Mouse (Mus musculus) forebrain, embryonic 13.5 days (tissue): ENCODE data around the gene Gm36176. TPM values are rescaled to one million over a fixed set of nuclear protein-coding genes. Genes with fewer than 3 reads are reported as not detected.
A peak's percentile ranks its signal among the peaks of the same experiment; 100 is the strongest.

Source experiments
- ATAC-seq: fragments of 200-750 bp; cut with Nextera tagmentation; 2 replicates; pipeline ENCODE4 v1.8.0; 2017
- H3K27ac ChIP-seq: fragments of 300-500 bp; sonication (generic); 2 replicates; pipeline ENCODE4 v1.5.1; 2015; ENCODE audit warnings: inconsistent platforms, mild to moderate bottlenecking, moderate library complexity
- H3K27me3 ChIP-seq: fragments of 300-500 bp; sonication (generic); 2 replicates; pipeline ENCODE4 v1.6.1; 2015; ENCODE audit warnings: mild to moderate bottlenecking, inconsistent platforms
- H3K36me3 ChIP-seq: fragments of 300-500 bp; sonication (generic); 2 replicates; pipeline ENCODE4 v1.6.1; 2015; ENCODE audit warnings: mild to moderate bottlenecking, inconsistent platforms; ENCODE audit not compliant: poor library complexity, severe bottlenecking
- H3K4me1 ChIP-seq: fragments of 300-500 bp; sonication (generic); 2 replicates; pipeline ENCODE4 v1.6.1; 2015; ENCODE audit warnings: inconsistent platforms
- H3K4me2 ChIP-seq: fragments of 300-500 bp; sonication (generic); 2 replicates; pipeline ENCODE4 v1.6.1; 2015; ENCODE audit warnings: inconsistent platforms, mild to moderate bottlenecking, moderate library complexity
- H3K4me3 ChIP-seq: fragments of 300-500 bp; sonication (generic); 2 replicates; pipeline ENCODE4 v1.5.1; 2015; ENCODE audit warnings: mild to moderate bottlenecking, inconsistent platforms
- H3K9ac ChIP-seq: fragments of 300-500 bp; sonication (generic); 2 replicates; pipeline ENCODE4 v1.6.1; 2015; ENCODE audit warnings: mild to moderate bottlenecking, inconsistent platforms
- H3K9me3 ChIP-seq: fragments of 300-500 bp; sonication (generic); replicated peaks from 2 replicates; pipeline ENCODE4 v1.6.1; 2016; ENCODE audit warnings: inconsistent platforms
- WGBS: fragments of 180-500 bp; shearing (Covaris S2); methylation state at CpG from one replicate; pipeline ENCODE4 v1.1.7; 2015; 5-methylcytosine and 5-hydroxymethylcytosine counted together
- polyA plus RNA-seq: library from polyadenylated mRNA; unstranded; fragments of >200 nt; fragmentation: Nextera tagmentation; extraction: Ambion mirVana; gene quantifications from 2 replicates; pipeline ENCODE4 v1.2.1, GENCODE M21; 2015

Gm36176 gene
- polyA plus RNA-seq, 1 experiment from 2014 or later = not detected

DNA sequence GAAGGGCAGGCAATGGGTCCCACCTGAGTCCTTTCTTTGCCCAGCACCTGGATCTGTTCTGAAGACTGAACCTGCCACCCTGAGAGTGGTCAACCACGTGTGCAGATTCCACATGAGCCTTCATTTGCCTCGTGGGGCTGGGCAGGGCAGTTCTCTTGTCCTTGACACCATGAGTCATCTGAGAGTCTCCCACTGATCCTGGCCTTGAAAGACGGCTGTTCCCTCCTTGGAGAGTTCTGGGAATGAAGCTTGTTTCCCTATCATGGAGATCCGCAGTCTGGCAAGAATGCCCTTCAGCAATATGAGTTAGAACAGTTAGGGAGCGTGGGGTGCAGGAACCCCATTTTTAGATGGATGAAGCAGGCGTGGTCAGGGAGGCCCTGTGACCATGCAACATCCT is 7.6 kb upstream of the Gm36176 start:
- no peaks in the 10 kb centered on the region for H3K27me3 ChIP-seq
- H3K4me2 ChIP-seq = no peak overlapping the region
- no peak overlapping the region for H3K27ac ChIP-seq
- H3K4me3 ChIP-seq = no peak overlapping the region
- WGBS = 79% methylated on average over 6 of the region's 6 CpGs
- H3K9ac ChIP-seq = no peak overlapping the region
- ATAC-seq = no peak
- H3K9me3 ChIP-seq = peaks cover 11% of the 10 kb centered on the region
- H3K36me3 ChIP-seq = no peaks in the 10 kb centered on the region
- no peaks in the 10 kb centered on the region for H3K4me1 ChIP-seq

DNA sequence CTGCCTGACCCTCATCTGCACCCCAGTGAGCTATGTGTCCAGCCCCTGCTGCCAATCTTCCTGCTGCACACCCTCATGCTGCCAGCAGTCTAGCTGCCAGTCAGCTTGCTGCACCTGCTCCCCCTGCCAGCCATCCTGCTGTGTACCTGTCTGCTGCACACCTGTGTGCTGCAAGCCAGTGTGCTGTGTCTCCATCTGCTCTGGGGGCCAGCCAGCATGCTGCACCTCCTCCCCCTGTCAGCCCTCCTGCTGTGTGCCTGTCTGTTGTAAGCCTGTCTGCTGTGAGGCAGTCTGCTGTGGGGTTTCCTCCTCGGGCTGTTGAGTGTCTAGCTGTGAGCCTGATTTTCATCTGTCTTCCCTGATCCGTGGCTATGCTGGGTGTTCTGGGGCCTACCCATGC is 358 bp downstream of the Gm36176 start:
- Histone ChIP-seq H3K27me3 (no peaks in the 10 kb centered on the region), H3K4me1 (no peaks in the 10 kb centered on the region), H3K9ac (peak overlapping the region; percentile 26; the same call in 1 of the 2 replicates), H3K4me2 (no peak overlapping the region), H3K27ac (no peak overlapping the region), H3K36me3 (no peaks in the 10 kb centered on the region), H3K4me3 (no peak overlapping the region), H3K9me3 (peaks cover 16% of the 10 kb centered on the region)
- WGBS = 11% methylated on average over 2 of the region's 2 CpGs
- ATAC-seq = no peak

DNA sequence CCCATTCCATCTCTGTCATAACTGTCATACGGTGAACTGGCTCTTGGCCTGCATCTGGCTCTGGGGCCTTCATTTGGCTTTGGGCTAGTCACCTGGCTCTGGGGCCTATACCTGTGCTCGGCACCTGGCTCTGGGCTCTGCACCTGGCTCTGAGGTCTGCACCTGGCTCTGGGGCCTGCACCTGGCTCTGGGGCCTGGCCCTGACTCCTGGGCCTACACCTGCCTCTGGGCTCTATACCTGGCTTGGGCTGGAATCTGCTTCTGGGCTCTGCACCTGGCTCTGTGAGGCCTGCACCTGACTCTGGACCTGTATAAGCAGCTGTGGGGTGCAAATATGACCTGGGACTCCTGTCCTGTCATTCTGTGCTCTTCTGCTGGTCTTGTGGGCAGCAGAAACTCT is 935 bp downstream of the Gm36176 start:
- ATAC-seq = no peak
- H3K4me1 ChIP-seq = no peaks in the 10 kb centered on the region
- no peak overlapping the region for H3K4me3 ChIP-seq
- H3K36me3 ChIP-seq = no peaks in the 10 kb centered on the region
- H3K9ac ChIP-seq = no peak overlapping the region
- no peak overlapping the region for H3K4me2 ChIP-seq
- 86% methylated on average over 2 of the region's 2 CpGs for WGBS
- no peaks in the 10 kb centered on the region for H3K27me3 ChIP-seq
- H3K9me3 ChIP-seq = peaks cover 16% of the 10 kb centered on the region
- H3K27ac ChIP-seq = no peak overlapping the region

DNA sequence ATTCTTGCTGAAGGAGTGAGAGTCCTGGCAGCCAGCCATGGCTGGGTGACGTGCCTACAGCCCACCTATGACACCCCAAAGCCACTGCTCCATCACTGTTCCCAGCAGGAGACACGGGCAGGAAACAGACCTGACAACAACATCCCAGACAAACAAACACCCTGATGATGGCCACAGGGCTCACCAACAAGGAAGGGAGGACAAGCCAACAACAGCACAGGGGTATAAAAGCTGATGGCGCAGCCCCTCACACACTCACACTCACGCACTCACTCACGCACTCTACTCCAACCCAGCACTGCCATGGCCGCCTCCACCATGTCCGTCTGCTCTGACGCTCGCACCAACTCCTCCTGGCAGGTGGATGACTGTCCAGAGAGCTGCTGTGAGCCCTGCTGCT is 6.0 kb downstream of the Gm36176 start, which contains the start of gene Gm10318:
Gm10318 (plus strand) TSS at position 301 of the 400 bp plus-strand sequence.
- Histone ChIP-seq H3K9ac (no peak within 1 kb of the TSS), H3K27me3 (no peaks in the 10 kb centered on the region), H3K4me1 (0 out of 2 replicates have a peak, but pooled peaks cover 3% of the 10 kb centered on the region), H3K36me3 (no peaks in the 10 kb centered on the region), H3K9me3 (0 out of 2 replicates have a peak, but pooled peaks cover 3% of the 10 kb centered on the region), H3K4me2 (no peak within 1 kb of the TSS), H3K27ac (no peak within 1 kb of the TSS), H3K4me3 (no peak within 1 kb of the TSS)
- WGBS = 69% methylated on average over 9 of the region's 9 CpGs
- no peak for ATAC-seq

DNA sequence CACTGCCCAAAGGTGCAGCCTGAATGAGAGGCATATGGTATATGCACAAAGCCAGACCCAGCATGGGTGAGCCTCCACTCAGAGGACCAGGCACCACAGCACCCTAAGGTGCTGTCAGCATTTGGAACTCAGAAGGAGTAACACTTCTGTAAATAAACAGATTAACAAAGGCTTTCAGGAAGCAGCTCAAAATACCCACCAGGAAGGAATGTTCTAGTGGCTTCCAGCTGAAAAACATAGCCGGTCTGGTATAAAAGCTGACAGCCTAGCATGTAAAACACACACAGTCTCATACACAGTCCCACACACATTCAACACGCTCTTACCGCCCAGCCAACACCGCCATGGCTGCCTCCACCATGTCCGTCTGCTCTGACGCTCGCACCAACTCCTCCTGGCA is 15.1 kb downstream of the Gm36176 start, which contains the start of gene Gm3285:
Gm3285 (plus strand) TSS at position 301 of the 400 bp plus-strand sequence.
- Histone ChIP-seq H3K4me3 (no peak within 1 kb of the TSS), H3K27me3 (no peaks in the 10 kb centered on the region; the same call in 1 of the 2 replicates), H3K4me1 (0 out of 2 replicates have a peak, but pooled peaks cover 5% of the 10 kb centered on the region), H3K27ac (no peak within 1 kb of the TSS), H3K9me3 (no peaks in the 10 kb centered on the region), H3K36me3 (no peaks in the 10 kb centered on the region), H3K4me2 (no peak within 1 kb of the TSS), H3K9ac (no peak within 1 kb of the TSS)
- no peak for ATAC-seq
- WGBS = 45% methylated on average over 7 of the region's 7 CpGs

DNA sequence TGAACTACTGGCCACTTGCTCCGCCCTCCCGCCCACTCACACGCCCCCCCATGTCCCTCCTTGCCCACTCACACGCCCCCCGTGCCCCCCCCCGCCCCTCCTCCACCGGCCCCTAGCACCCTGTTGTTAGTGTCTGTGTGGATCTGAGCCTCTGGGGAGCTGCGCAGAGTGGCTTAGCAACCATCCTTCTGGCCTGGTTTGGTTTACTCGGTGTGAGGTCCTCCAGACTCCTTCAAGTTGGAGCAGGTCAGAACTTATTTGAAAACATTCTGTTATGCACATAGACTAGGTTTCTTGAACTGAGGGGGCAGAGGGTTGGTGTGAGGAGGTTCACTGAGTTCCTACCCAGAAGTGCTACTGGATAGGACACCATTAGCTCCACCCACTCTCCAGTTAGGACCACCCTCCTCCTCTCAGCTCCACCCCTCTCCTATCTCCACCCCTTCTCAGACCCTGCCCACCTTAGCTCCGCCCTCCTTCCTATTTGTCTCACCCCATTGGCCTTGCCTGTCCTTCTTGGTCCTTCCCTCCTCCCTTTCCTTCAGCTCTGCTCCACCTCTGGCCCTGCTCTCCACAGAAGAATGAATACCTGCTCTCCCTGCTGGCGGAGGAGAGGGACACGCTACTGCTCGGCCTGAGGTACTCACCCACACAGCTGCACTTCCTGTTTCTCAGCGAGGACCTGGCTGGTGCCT is 17.6 kb downstream of the Gm36176 start:
- H3K4me3 ChIP-seq = peak overlapping the region; percentile 17; the same call in 1 of the 2 replicates
- H3K4me2 ChIP-seq = peak overlapping the region; percentile 44
- WGBS = 38% methylated on average over 14 of the region's 14 CpGs
- H3K27ac ChIP-seq = no peak overlapping the region
- H3K27me3 ChIP-seq = no peaks in the 10 kb centered on the region; the same call in 1 of the 2 replicates
- H3K36me3 ChIP-seq = no peaks in the 10 kb centered on the region
- peak; percentile 53; the same call in 1 of the 2 replicates for ATAC-seq
- peak overlapping the region; percentile 27; the same call in 1 of the 2 replicates for H3K9ac ChIP-seq
- no peaks in the 10 kb centered on the region for H3K9me3 ChIP-seq
- 0 out of 2 replicates have a peak, but pooled peaks cover 5% of the 10 kb centered on the region for H3K4me1 ChIP-seq

DNA sequence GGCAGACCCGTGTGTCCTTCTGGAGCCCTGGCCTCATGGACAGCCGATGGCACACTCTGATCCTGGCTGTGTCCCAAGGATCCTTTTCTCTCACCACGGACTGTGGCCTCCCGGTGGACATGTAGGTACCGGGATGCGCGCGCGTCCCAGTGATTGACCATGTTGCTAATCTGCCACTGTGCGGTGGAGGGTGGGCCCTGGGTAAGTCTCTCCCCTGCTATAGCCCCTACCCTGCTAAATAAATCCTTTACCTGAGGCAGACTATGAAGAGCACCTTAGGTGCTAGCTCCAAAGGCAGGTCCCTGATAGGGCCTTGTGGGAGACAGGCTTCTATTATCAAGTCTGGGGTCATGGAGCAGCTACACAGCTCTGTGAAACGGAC is 18.1 kb downstream of the Gm36176 start:
- peak overlapping the region; percentile 17; the same call in 1 of the 2 replicates for H3K4me3 ChIP-seq
- peak overlapping the region; percentile 44 for H3K4me2 ChIP-seq
- H3K27ac ChIP-seq = no peak overlapping the region
- ATAC-seq = no peak
- no peaks in the 10 kb centered on the region for H3K9me3 ChIP-seq
- H3K27me3 ChIP-seq = no peaks in the 10 kb centered on the region; the same call in 1 of the 2 replicates
- 0 out of 2 replicates have a peak, but pooled peaks cover 5% of the 10 kb centered on the region for H3K4me1 ChIP-seq
- no peaks in the 10 kb centered on the region for H3K36me3 ChIP-seq
- H3K9ac ChIP-seq = peak overlapping the region; percentile 27; the same call in 1 of the 2 replicates
- 40% methylated on average over 11 of the region's 11 CpGs for WGBS

DNA sequence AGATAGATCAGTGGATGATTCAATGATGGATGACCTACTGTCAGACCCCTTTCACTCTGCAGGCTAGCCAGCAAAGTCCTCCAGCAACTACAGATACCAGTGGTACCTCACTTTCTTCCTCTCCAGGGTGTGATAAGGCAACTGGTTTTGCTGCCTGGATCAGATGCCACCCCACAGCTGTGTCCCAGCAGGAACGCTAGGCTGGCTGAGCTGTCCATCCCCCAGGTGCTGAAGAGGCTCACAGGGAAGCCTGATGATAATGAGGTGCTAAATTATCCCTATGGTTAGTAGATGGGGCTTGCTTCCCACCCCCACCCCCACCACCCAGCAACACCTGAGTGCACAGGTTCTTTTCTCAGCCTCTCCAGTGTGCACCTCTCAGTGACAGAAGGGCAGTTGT is 20.9 kb downstream of the Gm36176 start:
- no peaks in the 10 kb centered on the region for H3K36me3 ChIP-seq
- 47% methylated on average over 1 of the region's 1 CpGs for WGBS
- no peak overlapping the region for H3K4me2 ChIP-seq
- no peak overlapping the region for H3K27ac ChIP-seq
- H3K27me3 ChIP-seq = no peaks in the 10 kb centered on the region
- no peaks in the 10 kb centered on the region for H3K9me3 ChIP-seq
- no peak for ATAC-seq
- H3K4me3 ChIP-seq = no peak overlapping the region
- H3K4me1 ChIP-seq = 0 out of 2 replicates have a peak, but pooled peaks cover 5% of the 10 kb centered on the region
- H3K9ac ChIP-seq = no peak overlapping the region

DNA sequence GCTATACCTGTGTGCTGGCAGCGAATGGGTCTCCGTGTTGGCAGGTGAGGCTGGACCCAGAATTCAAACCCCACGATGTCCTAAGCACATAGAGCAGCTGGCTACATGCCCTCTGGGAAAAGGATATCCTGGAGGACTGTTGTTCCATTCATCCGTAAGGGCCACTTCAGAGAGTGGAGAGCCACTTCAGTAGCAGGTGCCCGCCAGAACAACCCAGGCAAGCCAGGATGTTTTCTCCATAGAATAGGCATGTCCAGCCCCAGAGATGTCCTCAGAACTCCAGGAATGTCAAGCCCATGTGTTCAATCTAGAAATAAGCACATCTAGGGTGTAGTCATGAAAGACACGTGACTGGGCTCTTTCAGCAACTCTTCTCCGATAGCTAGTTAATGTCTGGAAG is 23.0 kb downstream of the Gm36176 start:
- H3K4me3 ChIP-seq = no peak overlapping the region
- H3K4me2 ChIP-seq = no peak overlapping the region
- no peaks in the 10 kb centered on the region for H3K27me3 ChIP-seq
- WGBS = 86% methylated on average over 7 of the region's 7 CpGs
- ATAC-seq = no peak
- no peaks in the 10 kb centered on the region for H3K9me3 ChIP-seq
- H3K27ac ChIP-seq = no peak overlapping the region
- H3K36me3 ChIP-seq = no peaks in the 10 kb centered on the region
- no peak overlapping the region for H3K9ac ChIP-seq
- H3K4me1 ChIP-seq = 0 out of 2 replicates have a peak, but pooled peaks cover 3% of the 10 kb centered on the region

DNA sequence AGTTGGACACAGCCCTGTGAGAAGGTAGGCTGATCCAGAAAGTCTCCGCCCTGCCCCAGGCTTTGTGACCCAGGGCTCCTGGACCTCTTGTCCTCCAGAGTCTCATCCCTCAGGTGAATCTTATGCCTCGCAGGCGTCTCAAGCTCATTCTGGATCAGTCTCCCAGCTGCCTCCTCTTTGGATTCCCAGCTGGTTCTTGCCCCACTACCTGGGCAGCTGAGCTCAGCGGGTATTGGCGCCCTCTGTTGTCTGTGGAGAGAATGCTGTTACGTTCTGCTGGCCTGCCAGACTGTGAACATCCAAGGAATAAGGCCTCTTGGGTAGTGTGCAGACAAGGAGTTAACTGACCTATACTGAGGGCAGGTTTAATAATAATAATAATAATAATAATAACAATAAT is 32.4 kb downstream of the Gm36176 start:
- H3K4me1 ChIP-seq = peaks cover 5% of the 10 kb centered on the region; the same call in 1 of the 2 replicates
- no peak overlapping the region for H3K9ac ChIP-seq
- 57% methylated on average over 6 of the region's 6 CpGs for WGBS
- H3K9me3 ChIP-seq = no peaks in the 10 kb centered on the region
- ATAC-seq = no peak
- no peaks in the 10 kb centered on the region for H3K27me3 ChIP-seq
- H3K4me2 ChIP-seq = no peak overlapping the region
- H3K4me3 ChIP-seq = no peak overlapping the region
- H3K27ac ChIP-seq = no peak overlapping the region
- no peaks in the 10 kb centered on the region for H3K36me3 ChIP-seq

DNA sequence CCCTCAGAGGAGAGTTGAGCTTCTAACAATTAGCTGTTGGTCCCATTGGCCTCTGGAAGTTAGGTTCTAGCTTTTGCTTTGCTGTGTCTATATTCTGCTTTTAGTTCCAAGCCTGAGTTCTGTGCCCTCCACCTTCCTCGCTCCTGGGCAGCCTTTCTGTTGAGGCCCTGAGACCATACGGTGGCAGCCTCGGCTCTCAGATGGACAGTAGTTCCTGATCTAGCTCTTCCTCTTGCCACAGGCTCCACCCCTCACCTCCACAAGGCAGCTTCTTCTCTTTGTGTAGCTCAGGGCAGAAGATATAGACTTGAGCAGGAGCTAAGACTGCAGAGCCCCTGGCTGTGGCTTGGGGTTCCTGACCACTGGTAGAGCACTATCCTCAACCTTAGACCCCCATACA is 33.7 kb downstream of the Gm36176 start:
- H3K4me2 ChIP-seq = no peak overlapping the region
- ATAC-seq = no peak
- WGBS = 87% methylated on average over 3 of the region's 3 CpGs
- no peak overlapping the region for H3K4me3 ChIP-seq
- no peak overlapping the region for H3K9ac ChIP-seq
- no peaks in the 10 kb centered on the region for H3K27me3 ChIP-seq
- no peaks in the 10 kb centered on the region for H3K36me3 ChIP-seq
- no peaks in the 10 kb centered on the region for H3K9me3 ChIP-seq
- H3K27ac ChIP-seq = no peak overlapping the region
- peaks cover 5% of the 10 kb centered on the region; the same call in 1 of the 2 replicates for H3K4me1 ChIP-seq

DNA sequence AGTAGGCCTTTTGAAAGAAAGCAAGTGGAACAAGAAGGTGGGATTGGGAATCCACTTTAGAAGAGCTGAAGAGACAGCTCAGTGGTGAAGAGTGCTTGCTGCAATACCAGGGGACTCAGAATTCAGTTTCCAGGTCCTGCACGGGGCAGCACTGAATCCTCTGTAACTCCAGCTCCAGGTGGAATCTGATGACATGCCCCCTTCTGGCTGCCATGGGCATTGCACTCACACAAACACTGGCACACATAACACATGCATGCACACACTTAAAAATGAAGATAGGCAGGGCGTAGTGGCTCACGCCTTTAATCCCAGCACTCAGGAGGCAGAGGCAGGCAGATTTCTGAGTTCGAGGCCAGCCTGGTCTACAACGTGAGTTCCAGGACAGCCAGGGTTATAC is 36.0 kb downstream of the Gm36176 start:
- H3K4me1 ChIP-seq = no peaks in the 10 kb centered on the region
- H3K4me2 ChIP-seq = no peak overlapping the region
- no peaks in the 10 kb centered on the region for H3K36me3 ChIP-seq
- no peaks in the 10 kb centered on the region for H3K9me3 ChIP-seq
- H3K9ac ChIP-seq = no peak overlapping the region
- WGBS = 87% methylated on average over 5 of the region's 5 CpGs
- H3K4me3 ChIP-seq = no peak overlapping the region
- ATAC-seq = no peak
- H3K27ac ChIP-seq = no peak overlapping the region
- H3K27me3 ChIP-seq = no peaks in the 10 kb centered on the region
